10 mouse cellular contexts compared by ENCODE assay signal in genomic region chr3:79838751-79839150, GRCm38 (mm10). TPM values are rescaled to one million over a fixed set of nuclear protein-coding genes. Genes with fewer than 3 reads are reported as not detected.
DNase-seq lines count a peak whose midpoint lies in the region; ATAC-seq and TF ChIP-seq lines count a peak whose summit lies in the region.
"Had no signal": no experiment of that assay in that cellular context is flagged by ENCODE, and none has a peak within 500 bp of the region (broad histone marks: within the 10 kb centered on the region; RNA-seq: fewer than 3 reads in every experiment).

No protein-coding gene starts in this region.

- no peak overlapping the region for H3K27ac ChIP-seq in heart, adult 2 months
- H3K27ac ChIP-seq in midbrain, embryonic 13.5 days: no peak overlapping the region
- H3K27ac ChIP-seq in midbrain, embryonic 11.5 days (ENCODE audit: low read depth, low read length): no peak overlapping the region
- H3K27ac ChIP-seq in small intestine, adult 2 months (ENCODE audit: insufficient read depth, low read depth, low read length): no peak overlapping the region
- H3K27ac ChIP-seq in forebrain, embryonic 16.5 days (ENCODE audit: low read length): no peak overlapping the region
- H3K27ac ChIP-seq: hindbrain, embryonic 15.5 days; limb, embryonic 13.5 days had no signal

- no peak for TF ChIP-seq POLR2A in heart, adult 2 months (IDR thresholded peaks at IDR 0.05; ENCODE audit: insufficient read depth, low read depth, low read length)
- TF ChIP-seq POLR2A in small intestine, adult 2 months (IDR thresholded peaks at IDR 0.05; ENCODE audit: low read depth, low read length): no peak

- 58% methylated on average over 6 of the region's 6 CpGs for WGBS in heart, adult 2 months
- WGBS in midbrain, embryonic 13.5 days: 60% methylated on average over 6 of the region's 6 CpGs
- 54% methylated on average over 6 of the region's 6 CpGs for WGBS in midbrain, embryonic 11.5 days
- 59% methylated on average over 6 of the region's 6 CpGs for WGBS in small intestine, adult 2 months
- 53% methylated on average over 6 of the region's 6 CpGs for WGBS in forebrain, embryonic 16.5 days

- H3K4me3 ChIP-seq in heart, adult 2 months: no peak overlapping the region
- H3K4me3 ChIP-seq in midbrain, embryonic 13.5 days (replicated peaks): no peak overlapping the region
- no peak overlapping the region for H3K4me3 ChIP-seq in midbrain, embryonic 11.5 days (ENCODE audit: low read depth, low read length)
- no peak overlapping the region for H3K4me3 ChIP-seq in small intestine, adult 2 months (ENCODE audit: low read depth, low read length)
- no peak overlapping the region for H3K4me3 ChIP-seq in forebrain, embryonic 16.5 days (replicated peaks; ENCODE audit: low read length)
- H3K4me3 ChIP-seq: hindbrain, embryonic 15.5 days; limb, embryonic 13.5 days had no signal

- no peaks in the 10 kb centered on the region for H3K79me2 ChIP-seq in heart, adult 2 months (replicated peaks; ENCODE audit: control insufficient read depth, insufficient read depth, low read length)

- TF ChIP-seq CTCF in heart, adult 2 months (IDR thresholded peaks at IDR 0.05): peak; percentile 32; the same call in 1 of the 2 replicates
- peak; percentile 33; the same call in 1 of the 2 replicates for TF ChIP-seq CTCF in small intestine, adult 2 months (IDR thresholded peaks at IDR 0.05; ENCODE audit: extremely low read depth, insufficient read length, insufficient replicate concordance, low read depth, low read length)

- H3K36me3 ChIP-seq in heart, adult 2 months (ENCODE audit: control insufficient read depth, insufficient read depth, low read length): no peaks in the 10 kb centered on the region
- no peaks in the 10 kb centered on the region for H3K36me3 ChIP-seq in midbrain, embryonic 13.5 days
- H3K36me3 ChIP-seq in midbrain, embryonic 11.5 days (ENCODE audit: control insufficient read depth, insufficient read depth, low read length): no peaks in the 10 kb centered on the region
- peaks cover 20% of the 10 kb centered on the region for H3K36me3 ChIP-seq in small intestine, adult 2 months (ENCODE audit: control insufficient read depth, insufficient read depth, low read length)
- no peaks in the 10 kb centered on the region for H3K36me3 ChIP-seq in forebrain, embryonic 16.5 days (ENCODE audit: control insufficient read depth, insufficient read depth)
- H3K36me3 ChIP-seq: hindbrain, embryonic 15.5 days; limb, embryonic 13.5 days had no signal

- H3K4me1 ChIP-seq in heart, adult 2 months (ENCODE audit: control insufficient read depth, insufficient read depth, low read length): no peaks in the 10 kb centered on the region; the same call in 1 of the 2 replicates
- H3K4me1 ChIP-seq in midbrain, embryonic 13.5 days (replicated peaks): peaks cover 5% of the 10 kb centered on the region; the same call in 1 of the 2 replicates
- H3K4me1 ChIP-seq in midbrain, embryonic 11.5 days (ENCODE audit: control insufficient read depth, insufficient read depth, low read length): no peaks in the 10 kb centered on the region
- peaks cover 3% of the 10 kb centered on the region for H3K4me1 ChIP-seq in small intestine, adult 2 months (ENCODE audit: control insufficient read depth, insufficient read depth, insufficient read length, low read length)
- peaks cover 6% of the 10 kb centered on the region; the same call in 1 of the 2 replicates for H3K4me1 ChIP-seq in forebrain, embryonic 16.5 days (replicated peaks; ENCODE audit: control insufficient read depth, insufficient read depth, low read length)

- H3K9ac ChIP-seq in heart, adult 2 months (ENCODE audit: low read depth, low read length): no peak overlapping the region
- H3K9ac ChIP-seq in midbrain, embryonic 13.5 days (replicated peaks): no peak overlapping the region
- no peak overlapping the region for H3K9ac ChIP-seq in midbrain, embryonic 11.5 days (ENCODE audit: low read length)
- H3K9ac ChIP-seq in forebrain, embryonic 16.5 days (replicated peaks; ENCODE audit: low read depth, low read length): no peak overlapping the region
- H3K9ac ChIP-seq: hindbrain, embryonic 15.5 days; limb, embryonic 13.5 days had no signal

- no peaks in the 10 kb centered on the region for H3K9me3 ChIP-seq in midbrain, embryonic 13.5 days
- no peaks in the 10 kb centered on the region for H3K9me3 ChIP-seq in midbrain, embryonic 11.5 days (ENCODE audit: control insufficient read depth, low read length)
- no peaks in the 10 kb centered on the region for H3K9me3 ChIP-seq in forebrain, embryonic 16.5 days (ENCODE audit: control insufficient read depth, low read length)
- H3K9me3 ChIP-seq: hindbrain, embryonic 15.5 days; limb, embryonic 13.5 days had no signal

- no peak for DNase-seq in heart, adult 2 months
- DNase-seq in heart, postnatal 14 days: no peak
- DNase-seq in midbrain, embryonic 11.5 days (ENCODE audit: low spot score, missing footprints): no peak
- peak; percentile 35 for DNase-seq in R1 (ENCODE audit: low read depth, low spot score)
- no peak for DNase-seq in urinary bladder, adult 18-20 months (ENCODE audit: low spot score in 2 of 2)

- intact Hi-C loops in heart, adult 2 months (cut with DNase I): no loop called here
- intact Hi-C loops in heart, postnatal 14 days (cut with DNase I): no loop called here

- H3K27me3 ChIP-seq in heart, adult 2 months (ENCODE audit: control insufficient read depth, insufficient read depth, low read length): no peaks in the 10 kb centered on the region
- H3K27me3 ChIP-seq in midbrain, embryonic 13.5 days: no peaks in the 10 kb centered on the region
- no peaks in the 10 kb centered on the region for H3K27me3 ChIP-seq in midbrain, embryonic 11.5 days (ENCODE audit: control insufficient read depth, insufficient read depth, low read length)
- no peaks in the 10 kb centered on the region for H3K27me3 ChIP-seq in small intestine, adult 2 months (ENCODE audit: control insufficient read depth, insufficient read depth, low read length)
- H3K27me3 ChIP-seq in forebrain, embryonic 16.5 days (replicated peaks; ENCODE audit: control insufficient read depth, insufficient read depth, low read length): no peaks in the 10 kb centered on the region
- H3K27me3 ChIP-seq: hindbrain, embryonic 15.5 days; limb, embryonic 13.5 days had no signal

- ATAC-seq in midbrain, embryonic 13.5 days: peak; percentile 46; the same call in 1 of the 2 replicates
- no peak for ATAC-seq in midbrain, embryonic 11.5 days (ENCODE audit: low FRiP score)
- ATAC-seq in forebrain, embryonic 16.5 days: no peak

- no peak overlapping the region for H3K4me2 ChIP-seq in midbrain, embryonic 13.5 days (replicated peaks)
- H3K4me2 ChIP-seq in midbrain, embryonic 11.5 days: no peak overlapping the region
- H3K4me2 ChIP-seq in forebrain, embryonic 16.5 days (ENCODE audit: low read length): no peak overlapping the region
- H3K4me2 ChIP-seq: hindbrain, embryonic 15.5 days; limb, embryonic 13.5 days had no signal

- no peak for TF ChIP-seq EP300 in heart, adult 2 months (IDR thresholded peaks at IDR 0.05; ENCODE audit: insufficient read depth, low read depth, low read length)

RNA-seq across cellular contexts. Expression of gene Tmem144, which starts 13.8 kb away (rescaled TPM):
- total RNA-seq in heart, adult 2 months (2021): 10 to 100 TPM; 11.4 to 15.6 TPM
- polyA plus RNA-seq in heart, adult 2 months (2012; rRNA removed): 5.2 and 5.7 TPM in 2 replicates
- total RNA-seq in heart, postnatal 14 days (2021): 1 to 10 TPM; 6.3 to 7.9 TPM
- 1.3 TPM in 2 replicates for polyA plus RNA-seq in midbrain, embryonic 13.5 days (2015; fragmentation: Nextera tagmentation; extraction: Ambion mirVana)
- 2.0 and 3.4 TPM in 2 replicates for polyA plus RNA-seq in midbrain, embryonic 11.5 days (2014; fragmentation: Nextera tagmentation; extraction: Ambion mirVana)
- 0.88 and 7.7 TPM in 2 replicates for polyA plus RNA-seq in small intestine, adult 2 months (2012; rRNA removed)
- 1.9 and 2.0 TPM in 2 replicates for polyA plus RNA-seq in forebrain, embryonic 16.5 days (2015; fragmentation: Nextera tagmentation; extraction: Ambion mirVana)

RNA-seq across cellular contexts. Expression of gene Fam198b, which starts 45.6 kb away (rescaled TPM):
- total RNA-seq in heart, adult 2 months (2021): 10 to 100 TPM; 12.1 to 15.1 TPM
- 11.8 and 19.7 TPM in 2 replicates for polyA plus RNA-seq in heart, adult 2 months (2012; rRNA removed)
- total RNA-seq in heart, postnatal 14 days (2021): 10 to 100 TPM; 28.8 to 42.7 TPM
- polyA plus RNA-seq in midbrain, embryonic 13.5 days (2015; fragmentation: Nextera tagmentation; extraction: Ambion mirVana): 0.89 and 1.9 TPM in 2 replicates
- polyA plus RNA-seq in midbrain, embryonic 11.5 days (2014; fragmentation: Nextera tagmentation; extraction: Ambion mirVana): 0.73 and 0.77 TPM in 2 replicates
- 1.2 and 1.7 TPM in 2 replicates for polyA plus RNA-seq in small intestine, adult 2 months (2012; rRNA removed)
- 1.4 and 2.1 TPM in 2 replicates for polyA plus RNA-seq in forebrain, embryonic 16.5 days (2015; fragmentation: Nextera tagmentation; extraction: Ambion mirVana)
